Mouse (Mus musculus) naive thymus-derived CD4-positive, alpha-beta T cell, adult 2 months (primary cell): ENCODE results near the gene Rpl32.

ENCODE experiments used
- DNase-seq: peaks from one replicate; pipeline ENCODE4 v3.0.0-alpha.2; 2011; ENCODE audit warnings: low read depth

Gene Rpl32

GRCm38 (mm10) chr6:115815041-115815440, 6.5 kb upstream of the Rpl32 start:
- DNase-seq, result no peak

- DNase-seq, result peak; percentile 69
Measured at GRCm38 (mm10) chr6:115814104-115814503, 5.6 kb upstream of the Rpl32 start.

- DNase-seq, result no peak
Measured at GRCm38 (mm10) chr6:115811606-115812005, 3.1 kb upstream of the Rpl32 start.

GRCm38 (mm10) chr6:115808196-115808487, 405 bp downstream of the Rpl32 start:
- no peak for DNase-seq

GRCm38 (mm10) chr6:115807464-115808195, 917 bp downstream of the Rpl32 start:
- peak; percentile 15 for DNase-seq

- DNase-seq, result peak; percentile 14
Measured at GRCm38 (mm10) chr6:115804432-115805192, 3.9 kb downstream of the Rpl32 start.

GRCm38 (mm10) chr6:115803541-115804382, 4.8 kb downstream of the Rpl32 start:
- peak; percentile 78 for DNase-seq

GRCm38 (mm10) chr6:115801811-115802210, 6.7 kb downstream of the Rpl32 start:
- no peak for DNase-seq

- peak; percentile 75 for DNase-seq
Measured at GRCm38 (mm10) chr6:115792691-115793215, 15.8 kb downstream of the Rpl32 start.

GRCm38 (mm10) chr6:115791842-115792686, 16.5 kb downstream of the Rpl32 start:
- no peak for DNase-seq

- no peak for DNase-seq
Measured at GRCm38 (mm10) chr6:115791016-115791415, 17.5 kb downstream of the Rpl32 start.

GRCm38 (mm10) chr6:115782781-115783180, 25.8 kb downstream of the Rpl32 start:
- no peak for DNase-seq

GRCm38 (mm10) chr6:115776363-115776762, 32.2 kb downstream of the Rpl32 start:
- DNase-seq, result no peak

GRCm38 (mm10) chr6:115775838-115776237, 32.7 kb downstream of the Rpl32 start:
- no peak for DNase-seq

- peak; percentile 77 for DNase-seq
Measured at GRCm38 (mm10) chr6:115774501-115774921, 34.0 kb downstream of the Rpl32 start, which contains the start of gene Cand2. Gene Cand2 (plus strand): TSS chr6:115774538.

GRCm38 (mm10) chr6:115773966-115774413, 34.6 kb downstream of the Rpl32 start:
- DNase-seq, result peak; percentile 68

- DNase-seq, result peak; percentile 71
Measured at GRCm38 (mm10) chr6:115772604-115773003, 35.9 kb downstream of the Rpl32 start.

GRCm38 (mm10) chr6:115772201-115772600, 36.3 kb downstream of the Rpl32 start:
- DNase-seq, result peak; percentile 44

GRCm38 (mm10) chr6:115770852-115771251, 37.7 kb downstream of the Rpl32 start:
- DNase-seq, result no peak

GRCm38 (mm10) chr6:115770059-115770670, 38.4 kb downstream of the Rpl32 start:
- no peak for DNase-seq

- DNase-seq, result peak; percentile 61
Measured at GRCm38 (mm10) chr6:115768207-115768606, 40.3 kb downstream of the Rpl32 start.
